Mouse (Mus musculus) T-helper 2 cell (primary cell): ENCODE measurements around the gene Gm20388.

Source experiments
- in situ Hi-C: fragments of 300-600 bp; cut with MboI, MseI; formaldehyde crosslinking; loops from one replicate; pipeline ENCODE4 v1.15.1; 2025; ENCODE audit warnings: high pct_unique_total_duplicates

Gm20388 gene

GRCm38 (mm10) chr8:120426622-120427385 is 516.2 kb downstream of the Gm20388 start:
- in situ Hi-C loops: no loop called here

GRCm38 (mm10) chr8:120428492-120428891 is 517.9 kb downstream of the Gm20388 start:
- in situ Hi-C loops: no loop called here

GRCm38 (mm10) chr8:120429116-120429515 is 518.5 kb downstream of the Gm20388 start:
- in situ Hi-C loops: no loop called here

- in situ Hi-C loops: no loop called here
Observed at GRCm38 (mm10) chr8:120431042-120431441, 520.4 kb downstream of the Gm20388 start.

- in situ Hi-C loops: no loop called here
Observed at GRCm38 (mm10) chr8:120432438-120432837, 521.8 kb downstream of the Gm20388 start.

- in situ Hi-C loops: no loop called here
Observed at GRCm38 (mm10) chr8:120433143-120433542, 522.5 kb downstream of the Gm20388 start.

GRCm38 (mm10) chr8:120433734-120434133 is 523.1 kb downstream of the Gm20388 start:
- in situ Hi-C loops: no loop called here

- in situ Hi-C loops: no loop called here
Observed at GRCm38 (mm10) chr8:120435781-120436180, 525.1 kb downstream of the Gm20388 start.

- in situ Hi-C loops: no loop called here
Observed at GRCm38 (mm10) chr8:120436491-120437030, 525.9 kb downstream of the Gm20388 start.

- in situ Hi-C loops: no loop called here
Observed at GRCm38 (mm10) chr8:120437207-120437606, 526.6 kb downstream of the Gm20388 start.

- in situ Hi-C loops: no loop called here
Observed at GRCm38 (mm10) chr8:120437666-120438395, 527.2 kb downstream of the Gm20388 start.

GRCm38 (mm10) chr8:120439309-120439708 is 528.7 kb downstream of the Gm20388 start:
- in situ Hi-C loops: no loop called here

- in situ Hi-C loops: no loop called here
Observed at GRCm38 (mm10) chr8:120440739-120441138, 530.1 kb downstream of the Gm20388 start.

- in situ Hi-C loops: no loop called here
Observed at GRCm38 (mm10) chr8:120441637-120442036, 531.0 kb downstream of the Gm20388 start.

GRCm38 (mm10) chr8:120442306-120443003 is 531.8 kb downstream of the Gm20388 start:
- in situ Hi-C loops: no loop called here

- in situ Hi-C loops: no loop called here
Observed at GRCm38 (mm10) chr8:120445249-120445648, 534.6 kb downstream of the Gm20388 start.

- in situ Hi-C loops: no loop called here
Observed at GRCm38 (mm10) chr8:120448131-120448530, 537.5 kb downstream of the Gm20388 start.

- in situ Hi-C loops: no loop called here
Observed at GRCm38 (mm10) chr8:120449139-120449538, 538.5 kb downstream of the Gm20388 start.

GRCm38 (mm10) chr8:120449608-120450031 is 539.0 kb downstream of the Gm20388 start:
- in situ Hi-C loops: no loop called here

GRCm38 (mm10) chr8:120452111-120452510 is 541.5 kb downstream of the Gm20388 start:
- in situ Hi-C loops: no loop called here

GRCm38 (mm10) chr8:120454404-120454803 is 543.8 kb downstream of the Gm20388 start:
- in situ Hi-C loops: no loop called here

- in situ Hi-C loops: no loop called here
Observed at GRCm38 (mm10) chr8:120460375-120460774, 549.7 kb downstream of the Gm20388 start.
